Mouse (Mus musculus): ENCODE measurements around the gene Snd1. TPM values are rescaled to one million over a fixed set of nuclear protein-coding genes. Genes with fewer than 3 reads are reported as not detected.

Gene Snd1
- polyA plus RNA-seq, 1 experiment from 2014 or later: 39.4 TPM

- Histone ChIP-seq H3K4me3 (ENCODE audit: low read depth, low read length) (no peak overlapping the region), H3K9ac (ENCODE audit: low read depth, low read length) (no peak overlapping the region), H3K27ac (ENCODE audit: low read depth, low read length) (no peak overlapping the region), H3K4me2 (replicated peaks; ENCODE audit: low read depth) (no peak overlapping the region), H3K4me1 (replicated peaks; ENCODE audit: control insufficient read depth, insufficient read depth, low read length) (no peaks in the 10 kb centered on the region), H3K27me3 (replicated peaks; ENCODE audit: control insufficient read depth, insufficient read depth, low read length) (no peaks in the 10 kb centered on the region), H3K36me3 (ENCODE audit: control insufficient read depth, insufficient read depth) (peaks cover 15% of the 10 kb centered on the region), H3K9me3 (ENCODE audit: control insufficient read depth) (no peaks in the 10 kb centered on the region)
- ATAC-seq: no peak
- WGBS: 87% methylated on average over 16 of the region's 16 CpGs
- no peak for TF ChIP-seq CTCF (IDR thresholded peaks at IDR 0.05; ENCODE audit: low read depth)
Measured at GRCm38 (mm10) chr6:28795792-28796515, 321.0 kb downstream of the Snd1 start.

- Histone ChIP-seq H3K4me1 (replicated peaks; ENCODE audit: control insufficient read depth, insufficient read depth, low read length) (no peaks in the 10 kb centered on the region), H3K4me3 (ENCODE audit: low read depth, low read length) (no peak overlapping the region), H3K4me2 (replicated peaks; ENCODE audit: low read depth) (no peak overlapping the region), H3K9ac (ENCODE audit: low read depth, low read length) (no peak overlapping the region), H3K36me3 (ENCODE audit: control insufficient read depth, insufficient read depth) (peaks cover 17% of the 10 kb centered on the region), H3K9me3 (ENCODE audit: control insufficient read depth) (no peaks in the 10 kb centered on the region), H3K27ac (ENCODE audit: low read depth, low read length) (no peak overlapping the region), H3K27me3 (replicated peaks; ENCODE audit: control insufficient read depth, insufficient read depth, low read length) (no peaks in the 10 kb centered on the region)
- TF ChIP-seq CTCF (IDR thresholded peaks at IDR 0.05; ENCODE audit: low read depth): no peak
- WGBS: 92% methylated on average over 2 of the region's 2 CpGs
- no peak for ATAC-seq
Measured at GRCm38 (mm10) chr6:28799818-28800217, 324.9 kb downstream of the Snd1 start.

GRCm38 (mm10) chr6:28800976-28801375 lies 326.0 kb downstream of the Snd1 start:
- WGBS: 98% methylated on average over 3 of the region's 3 CpGs
- Histone ChIP-seq H3K9ac (ENCODE audit: low read depth, low read length) (no peak overlapping the region), H3K27ac (ENCODE audit: low read depth, low read length) (no peak overlapping the region), H3K4me1 (replicated peaks; ENCODE audit: control insufficient read depth, insufficient read depth, low read length) (no peaks in the 10 kb centered on the region), H3K4me3 (ENCODE audit: low read depth, low read length) (no peak overlapping the region), H3K36me3 (ENCODE audit: control insufficient read depth, insufficient read depth) (peaks cover 13% of the 10 kb centered on the region), H3K27me3 (replicated peaks; ENCODE audit: control insufficient read depth, insufficient read depth, low read length) (no peaks in the 10 kb centered on the region), H3K4me2 (replicated peaks; ENCODE audit: low read depth) (no peak overlapping the region), H3K9me3 (ENCODE audit: control insufficient read depth) (no peaks in the 10 kb centered on the region)
- no peak for ATAC-seq
- no peak for TF ChIP-seq CTCF (IDR thresholded peaks at IDR 0.05; ENCODE audit: low read depth)

- Histone ChIP-seq H3K9me3 (ENCODE audit: control insufficient read depth) (no peaks in the 10 kb centered on the region), H3K36me3 (ENCODE audit: control insufficient read depth, insufficient read depth) (0 out of 2 replicates have a peak, but pooled peaks cover 2% of the 10 kb centered on the region), H3K4me1 (replicated peaks; ENCODE audit: control insufficient read depth, insufficient read depth, low read length) (no peaks in the 10 kb centered on the region), H3K4me3 (ENCODE audit: low read depth, low read length) (no peak overlapping the region), H3K27ac (ENCODE audit: low read depth, low read length) (no peak overlapping the region), H3K4me2 (replicated peaks; ENCODE audit: low read depth) (no peak overlapping the region), H3K9ac (ENCODE audit: low read depth, low read length) (no peak overlapping the region), H3K27me3 (replicated peaks; ENCODE audit: control insufficient read depth, insufficient read depth, low read length) (no peaks in the 10 kb centered on the region)
- no peak for TF ChIP-seq CTCF (IDR thresholded peaks at IDR 0.05; ENCODE audit: low read depth)
- ATAC-seq: no peak
- 93% methylated on average over 6 of the region's 6 CpGs for WGBS
Measured at GRCm38 (mm10) chr6:28803678-28804279, 328.8 kb downstream of the Snd1 start.

GRCm38 (mm10) chr6:28804751-28805150 lies 329.8 kb downstream of the Snd1 start:
- Histone ChIP-seq H3K27ac (ENCODE audit: low read depth, low read length) (no peak overlapping the region), H3K4me2 (replicated peaks; ENCODE audit: low read depth) (no peak overlapping the region), H3K9ac (ENCODE audit: low read depth, low read length) (no peak overlapping the region), H3K4me1 (replicated peaks; ENCODE audit: control insufficient read depth, insufficient read depth, low read length) (no peaks in the 10 kb centered on the region), H3K4me3 (ENCODE audit: low read depth, low read length) (no peak overlapping the region), H3K9me3 (ENCODE audit: control insufficient read depth) (no peaks in the 10 kb centered on the region), H3K36me3 (ENCODE audit: control insufficient read depth, insufficient read depth) (0 out of 2 replicates have a peak, but pooled peaks cover 2% of the 10 kb centered on the region), H3K27me3 (replicated peaks; ENCODE audit: control insufficient read depth, insufficient read depth, low read length) (no peaks in the 10 kb centered on the region)
- WGBS: 86% methylated on average over 5 of the region's 5 CpGs
- TF ChIP-seq CTCF (IDR thresholded peaks at IDR 0.05; ENCODE audit: low read depth): no peak
- ATAC-seq: no peak

- Histone ChIP-seq H3K36me3 (ENCODE audit: control insufficient read depth, insufficient read depth) (no peaks in the 10 kb centered on the region), H3K9me3 (ENCODE audit: control insufficient read depth) (no peaks in the 10 kb centered on the region), H3K27me3 (replicated peaks; ENCODE audit: control insufficient read depth, insufficient read depth, low read length) (no peaks in the 10 kb centered on the region), H3K9ac (ENCODE audit: low read depth, low read length) (no peak overlapping the region), H3K4me1 (replicated peaks; ENCODE audit: control insufficient read depth, insufficient read depth, low read length) (no peaks in the 10 kb centered on the region), H3K4me3 (ENCODE audit: low read depth, low read length) (no peak overlapping the region), H3K27ac (ENCODE audit: low read depth, low read length) (no peak overlapping the region), H3K4me2 (replicated peaks; ENCODE audit: low read depth) (no peak overlapping the region)
- ATAC-seq: no peak
- no peak for TF ChIP-seq CTCF (IDR thresholded peaks at IDR 0.05; ENCODE audit: low read depth)
- 83% methylated on average over 9 of the region's 9 CpGs for WGBS
Measured at GRCm38 (mm10) chr6:28813057-28813456, 338.1 kb downstream of the Snd1 start.
